Mouse (Mus musculus) limb, embryonic 13.5 days (tissue): ENCODE results near the gene Clstn1. TPM values are rescaled to one million over a fixed set of nuclear protein-coding genes. Genes with fewer than 3 reads are reported as not detected.
"Not testable (repeated sequence)": the region's sequence is repeated elsewhere in the genome, so short reads cannot be mapped to it uniquely, and the experiment has no call there.

ENCODE experiments used
- ATAC-seq: fragments of 200-750 bp; cut with Nextera tagmentation; 2 replicates; pipeline ENCODE4 v1.8.0; 2017; ENCODE audit warnings: low read depth, moderate number of reproducible peaks, moderate TSS enrichment; ENCODE audit not compliant: low FRiP score
- H3K27ac ChIP-seq: fragments of 300-500 bp; sonication (generic); 2 replicates; pipeline ENCODE4 v1.5.1; 2015; ENCODE audit warnings: inconsistent platforms, mild to moderate bottlenecking, moderate library complexity
- H3K27me3 ChIP-seq: fragments of 300-500 bp; sonication (generic); 2 replicates; pipeline ENCODE4 v1.6.1; 2015; ENCODE audit warnings: mild to moderate bottlenecking, inconsistent platforms
- H3K36me3 ChIP-seq: fragments of 300-500 bp; sonication (generic); 2 replicates; pipeline ENCODE4 v1.6.1; 2015; ENCODE audit warnings: inconsistent platforms, mild to moderate bottlenecking, moderate library complexity
- H3K4me1 ChIP-seq: fragments of 300-500 bp; sonication (generic); 2 replicates; pipeline ENCODE4 v1.6.1; 2015; ENCODE audit warnings: inconsistent platforms
- H3K4me2 ChIP-seq: fragments of 300-500 bp; sonication (generic); replicated peaks from 2 replicates; pipeline ENCODE4 v1.6.1; 2015; ENCODE audit warnings: inconsistent platforms, mild to moderate bottlenecking, moderate library complexity
- H3K4me3 ChIP-seq: fragments of 300-500 bp; sonication (generic); 2 replicates; pipeline ENCODE4 v1.5.1; 2015; ENCODE audit warnings: moderate library complexity, mild to moderate bottlenecking, inconsistent platforms
- H3K9ac ChIP-seq: fragments of 300-500 bp; sonication (generic); 2 replicates; pipeline ENCODE4 v1.6.1; 2015; ENCODE audit warnings: mild to moderate bottlenecking, inconsistent platforms
- H3K9me3 ChIP-seq: fragments of 300-500 bp; sonication (generic); 2 replicates; pipeline ENCODE4 v1.6.1; 2016; ENCODE audit warnings: inconsistent platforms
- WGBS: fragments of 180-500 bp; shearing (Covaris S2); methylation state at CpG from one replicate; pipeline ENCODE4 v1.1.7; 2015; 5-methylcytosine and 5-hydroxymethylcytosine counted together
- polyA plus RNA-seq: library from polyadenylated mRNA; unstranded; fragments of >200 nt; fragmentation: Nextera tagmentation; extraction: Ambion mirVana; gene quantifications from 2 replicates; pipeline ENCODE4 v1.2.1, GENCODE M21; 2015

Clstn1 gene
- polyA plus RNA-seq, 1 experiment from 2014 or later, result 45.2 TPM

DNA sequence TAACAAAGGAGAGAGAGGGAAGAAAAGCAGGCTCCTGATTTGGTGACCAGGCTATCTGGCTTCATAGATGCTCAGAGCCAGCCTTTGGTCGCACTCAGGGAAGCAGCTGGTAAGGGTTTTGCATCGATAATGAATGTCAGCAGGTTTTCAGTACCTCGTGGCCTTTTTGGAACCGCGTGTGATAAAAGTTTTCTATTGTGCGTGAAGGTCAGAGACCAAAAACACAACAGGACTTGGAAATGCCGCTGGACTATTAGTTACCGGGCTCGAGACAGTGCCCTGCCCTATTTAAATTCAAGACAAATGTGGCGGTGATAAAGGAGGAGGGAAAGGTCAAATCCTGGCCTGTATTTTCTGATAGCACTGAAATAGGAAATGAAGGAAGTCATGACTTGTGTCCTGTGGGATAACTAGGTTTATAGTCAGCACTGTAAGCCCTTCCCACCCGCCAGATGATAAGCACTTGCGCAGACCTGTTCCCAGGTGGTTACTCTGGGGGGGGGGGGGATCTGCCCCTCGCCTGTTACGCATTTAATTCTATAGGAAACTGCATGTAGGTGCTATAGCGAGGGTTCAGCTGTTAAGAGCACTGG, 20.6 kb downstream of the Clstn1 start:
- WGBS, result 49% methylated on average over 15 of the region's 15 CpGs
- no peak overlapping the region for H3K4me3 ChIP-seq
- no peak for ATAC-seq
- no peak overlapping the region for H3K4me2 ChIP-seq
- no peak overlapping the region for H3K27ac ChIP-seq
- no peaks in the 10 kb centered on the region for H3K36me3 ChIP-seq
- H3K9me3 ChIP-seq, result no peaks in the 10 kb centered on the region
- H3K4me1 ChIP-seq, result peaks cover 35% of the 10 kb centered on the region
- H3K9ac ChIP-seq, result no peak overlapping the region
- no peaks in the 10 kb centered on the region for H3K27me3 ChIP-seq

DNA sequence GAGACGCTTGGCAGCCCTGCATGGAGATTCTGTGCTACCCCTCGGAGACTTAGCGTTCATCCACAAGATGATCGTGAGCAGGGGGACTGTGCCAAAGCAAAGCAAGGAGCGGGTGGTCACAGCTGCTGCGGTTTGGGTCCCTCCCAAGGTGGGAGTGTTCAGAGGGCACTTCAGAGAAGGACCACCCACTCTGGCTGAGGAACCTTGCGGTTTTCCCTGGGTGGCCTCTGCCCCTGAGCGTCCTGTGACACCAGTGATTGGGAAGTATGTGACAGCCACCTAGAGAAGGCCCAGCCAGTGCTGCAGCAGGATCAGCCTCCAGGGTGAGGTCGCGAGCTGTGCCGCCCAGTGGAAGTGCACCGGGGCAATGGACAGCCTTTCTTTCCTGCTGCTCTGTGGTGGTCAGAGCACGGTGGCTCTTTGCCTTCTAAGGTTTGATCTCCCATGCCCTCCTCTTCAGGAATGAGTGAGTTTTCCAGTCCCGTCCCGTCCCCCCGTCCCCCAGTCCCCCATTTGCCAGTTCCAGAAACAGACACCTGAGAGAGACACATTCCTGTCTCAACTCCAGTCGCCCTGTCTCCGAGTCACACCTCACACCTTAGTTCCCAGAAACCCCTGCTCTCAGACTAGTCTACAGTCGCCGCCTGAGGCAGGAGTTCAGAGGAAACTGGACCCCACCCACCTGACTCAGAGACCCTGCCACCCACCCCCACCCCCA, 21.5 kb downstream of the Clstn1 start:
- WGBS, result 47% methylated on average over 20 of the region's 20 CpGs
- Histone ChIP-seq H3K4me3 (no peak overlapping the region), H3K4me1 (peaks cover 29% of the 10 kb centered on the region), H3K36me3 (no peaks in the 10 kb centered on the region), H3K4me2 (peak overlapping the region; percentile 37), H3K9me3 (no peaks in the 10 kb centered on the region), H3K27ac (0 out of 2 replicates have a peak overlapping the region, but pooled peaks have one; percentile 28), H3K9ac (no peak overlapping the region), H3K27me3 (no peaks in the 10 kb centered on the region)
- no peak for ATAC-seq

DNA sequence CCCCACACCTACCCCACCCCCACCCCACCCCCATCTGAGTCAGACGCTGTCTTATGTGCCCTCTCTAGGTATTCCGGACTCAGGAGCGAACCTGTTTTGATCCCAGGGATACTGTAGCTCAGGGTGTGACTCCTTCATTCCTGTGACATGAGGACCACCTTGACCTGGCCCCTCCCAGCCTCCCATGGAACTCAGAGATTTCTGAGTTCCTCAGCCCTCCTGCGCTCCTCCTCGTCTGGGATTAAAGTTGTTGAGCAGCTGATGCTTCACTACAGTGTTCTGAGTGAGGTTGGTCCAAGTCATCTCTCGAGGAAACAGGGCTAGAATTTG, 22.0 kb downstream of the Clstn1 start:
- 68% methylated on average over 6 of the region's 6 CpGs for WGBS
- Histone ChIP-seq H3K36me3 (no peaks in the 10 kb centered on the region), H3K27ac (no peak overlapping the region), H3K9ac (no peak overlapping the region), H3K4me1 (peaks cover 29% of the 10 kb centered on the region), H3K27me3 (no peaks in the 10 kb centered on the region), H3K4me3 (no peak overlapping the region), H3K9me3 (no peaks in the 10 kb centered on the region), H3K4me2 (no peak overlapping the region)
- no peak for ATAC-seq

DNA sequence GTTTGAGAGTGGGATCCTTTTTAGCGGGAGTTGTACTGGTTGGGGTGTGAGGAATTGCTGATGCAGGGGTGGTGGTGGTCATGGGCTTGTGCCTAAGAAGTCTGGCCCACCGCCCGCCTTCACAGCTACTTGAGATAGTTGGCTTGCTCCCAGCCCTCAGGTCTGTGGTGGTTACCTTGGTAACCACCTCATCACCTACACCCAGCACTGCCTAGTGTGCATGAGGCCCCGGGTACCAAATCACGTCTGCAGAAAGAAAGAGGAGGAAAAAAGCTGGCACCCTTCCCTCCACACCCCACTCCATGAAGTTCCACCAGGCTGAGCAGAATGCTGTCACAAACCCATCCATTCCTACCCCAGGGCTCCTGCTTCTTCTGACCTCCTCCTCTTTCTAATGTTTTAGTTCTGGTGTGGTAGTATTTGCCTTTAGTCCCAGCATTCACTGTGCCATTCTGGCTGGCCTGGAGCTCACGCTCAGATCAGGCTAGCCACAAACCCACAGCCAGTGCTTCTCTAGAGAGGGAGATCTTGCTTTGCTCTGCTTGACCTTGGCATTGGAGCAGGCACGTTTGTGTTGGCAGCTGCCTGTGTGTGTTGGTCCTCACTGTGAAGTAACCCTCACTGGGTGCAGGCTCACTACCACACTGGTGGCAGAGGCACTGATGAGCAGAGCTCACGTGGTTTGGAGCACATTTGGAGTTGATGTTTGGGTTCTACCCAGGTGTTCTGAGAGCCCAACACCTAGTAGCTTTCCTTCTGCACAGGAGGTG, 23.2 kb downstream of the Clstn1 start:
- H3K4me3 ChIP-seq, result no peak overlapping the region
- H3K27me3 ChIP-seq, result no peaks in the 10 kb centered on the region
- H3K27ac ChIP-seq, result peak overlapping the region; percentile 39; the same call in 1 of the 2 replicates
- no peaks in the 10 kb centered on the region for H3K9me3 ChIP-seq
- H3K9ac ChIP-seq, result no peak overlapping the region
- ATAC-seq, result peak; percentile 52; the same call in 1 of the 2 replicates
- no peak overlapping the region for H3K4me2 ChIP-seq
- WGBS, result 49% methylated on average over 8 of the region's 8 CpGs
- H3K4me1 ChIP-seq, result peaks cover 34% of the 10 kb centered on the region
- H3K36me3 ChIP-seq, result no peaks in the 10 kb centered on the region

DNA sequence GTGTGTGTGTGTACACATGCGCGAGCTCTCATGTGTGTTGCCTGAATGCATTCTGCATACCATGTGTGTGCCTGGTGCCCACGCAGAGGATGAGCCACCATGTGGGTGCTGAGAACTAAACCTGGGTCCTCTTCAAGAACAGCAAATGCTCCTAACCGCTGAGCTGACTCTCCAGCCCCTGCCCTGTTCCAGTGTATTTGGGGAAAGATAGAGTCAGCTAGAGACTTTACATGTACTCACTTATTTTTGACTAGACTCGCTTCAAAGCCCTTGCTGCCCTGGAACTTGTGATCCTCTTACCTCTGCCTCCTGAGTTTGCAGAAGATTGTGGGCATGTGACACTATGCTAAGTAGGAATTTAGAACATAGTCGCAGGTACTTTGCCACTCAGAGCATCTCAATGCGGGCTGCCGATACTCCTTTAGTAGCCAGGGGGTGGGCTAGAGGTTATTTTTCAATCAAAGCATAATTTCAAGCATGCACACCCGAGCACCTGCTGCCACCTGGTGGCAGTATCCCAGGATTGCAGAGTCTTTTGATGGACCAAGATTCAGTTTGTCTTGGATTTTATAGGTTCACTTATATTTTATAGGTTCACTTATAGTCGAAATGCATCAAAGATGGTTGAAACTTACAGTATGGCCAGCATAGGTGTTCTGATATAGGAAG, 25.2 kb downstream of the Clstn1 start:
- Histone ChIP-seq H3K4me3 (no peak overlapping the region), H3K9ac (no peak overlapping the region), H3K9me3 (peaks cover 3% of the 10 kb centered on the region; the same call in 1 of the 2 replicates), H3K27ac (no peak overlapping the region), H3K27me3 (no peaks in the 10 kb centered on the region), H3K4me2 (no peak overlapping the region), H3K36me3 (peaks cover 20% of the 10 kb centered on the region), H3K4me1 (peaks cover 34% of the 10 kb centered on the region)
- ATAC-seq, result no peak
- 50% methylated on average over 10 of the region's 10 CpGs for WGBS

DNA sequence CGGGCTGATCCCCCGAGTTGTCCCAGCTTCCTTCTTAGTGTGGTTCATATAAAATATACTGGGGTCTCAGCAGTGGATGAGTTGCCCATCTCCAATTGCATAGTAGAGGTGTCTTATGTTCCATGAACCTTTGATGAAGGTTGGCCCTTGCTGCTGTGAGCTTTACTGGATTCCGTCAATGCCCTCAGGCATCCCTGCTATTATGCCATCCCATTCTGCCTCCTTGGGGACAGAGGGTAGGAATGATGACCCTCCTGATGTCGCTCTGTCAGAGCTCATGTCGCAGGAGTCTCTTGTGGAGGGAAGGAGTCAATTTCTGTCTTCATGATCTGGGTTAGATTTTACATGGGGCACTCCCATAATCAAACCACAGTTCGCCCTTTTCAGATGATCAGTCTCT, 27.2 kb downstream of the Clstn1 start:
- WGBS, result 74% methylated on average over 6 of the region's 6 CpGs
- Histone ChIP-seq H3K36me3 (peaks cover 29% of the 10 kb centered on the region), H3K4me1 (peaks cover 17% of the 10 kb centered on the region)
- ATAC-seq, result 0 out of 2 replicates have a peak, but pooled peaks have one; percentile 45
- not testable (repeated sequence) for H3K9ac ChIP-seq, H3K4me3 ChIP-seq, H3K27me3 ChIP-seq, H3K9me3 ChIP-seq, H3K27ac ChIP-seq, H3K4me2 ChIP-seq

DNA sequence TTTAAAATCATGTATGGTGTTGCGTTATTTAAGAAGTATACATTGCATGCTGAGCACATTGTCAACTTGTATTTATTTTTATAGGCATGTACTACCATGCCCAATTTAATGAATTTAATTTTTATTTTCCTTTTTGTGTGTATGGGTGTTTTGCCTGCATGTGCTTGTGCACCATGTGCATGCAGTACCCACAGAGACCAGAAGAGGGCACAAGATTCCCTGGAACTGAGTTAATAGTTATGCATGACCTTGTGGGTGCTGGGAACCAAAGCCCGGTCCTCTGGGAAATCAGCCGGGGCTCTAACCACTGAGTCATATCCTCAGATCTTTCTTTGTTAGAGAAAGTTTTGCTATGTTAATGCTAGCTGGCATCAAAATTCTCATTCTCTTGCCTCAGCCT, 28.6 kb downstream of the Clstn1 start:
- no peak for ATAC-seq
- no peak overlapping the region for H3K9ac ChIP-seq
- WGBS, result 97% methylated on average over 3 of the region's 3 CpGs

DNA sequence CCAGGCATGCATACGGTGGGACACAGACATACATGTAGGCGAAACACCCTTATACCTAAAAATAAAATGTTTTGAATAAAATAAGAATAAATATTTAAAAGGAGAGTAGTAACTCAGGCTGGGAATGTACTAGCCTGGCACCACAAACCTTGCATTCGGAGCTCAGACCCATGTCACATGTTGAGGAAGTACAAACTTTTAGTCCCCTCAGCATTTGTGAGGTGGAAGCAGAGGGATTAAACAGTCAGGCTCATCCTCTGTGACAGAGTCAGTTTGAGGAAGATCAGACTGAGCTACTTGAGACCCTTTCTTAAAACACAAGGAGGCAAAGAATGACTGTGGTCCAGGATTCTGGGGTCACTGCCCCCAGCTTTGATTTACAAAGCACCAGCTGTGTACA, 30.7 kb downstream of the Clstn1 start:
- WGBS, result 83% methylated on average over 3 of the region's 3 CpGs

More for the DNA sequence above, 28.6 kb downstream of the Clstn1 start:
- Histone ChIP-seq H3K4me2 (no peak overlapping the region), H3K27ac (no peak overlapping the region), H3K4me1 (peaks cover 5% of the 10 kb centered on the region), H3K27me3 (no peaks in the 10 kb centered on the region), H3K4me3 (no peak overlapping the region), H3K9me3 (peaks cover 3% of the 10 kb centered on the region; the same call in 1 of the 2 replicates), H3K36me3 (peaks cover 29% of the 10 kb centered on the region)

DNA sequence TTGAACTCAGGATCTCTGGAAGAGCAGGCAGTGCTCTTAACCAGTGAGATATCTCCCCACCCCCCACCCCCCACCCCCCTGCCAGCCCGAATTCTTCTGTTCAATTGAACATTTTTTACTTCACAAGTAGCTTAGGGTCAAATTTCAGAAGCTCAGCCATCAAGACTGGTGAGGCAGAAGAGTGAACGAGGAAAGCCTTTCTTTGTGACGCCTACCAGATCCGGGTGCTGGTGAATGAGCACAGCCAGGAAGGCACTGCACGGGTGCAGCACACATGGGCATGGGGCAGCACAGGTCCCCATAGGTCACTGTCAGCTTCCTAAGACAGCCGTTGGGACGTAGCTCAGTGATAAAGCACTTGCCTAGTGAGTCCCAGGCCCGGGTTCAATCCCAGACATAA, 33.7 kb downstream of the Clstn1 start:
- Histone ChIP-seq H3K9ac (no peak overlapping the region), H3K4me1 (0 out of 2 replicates have a peak, but pooled peaks cover 4% of the 10 kb centered on the region), H3K4me2 (no peak overlapping the region), H3K9me3 (peaks cover under 1% of the 10 kb centered on the region; the same call in 1 of the 2 replicates), H3K27me3 (no peaks in the 10 kb centered on the region), H3K27ac (no peak overlapping the region), H3K4me3 (no peak overlapping the region), H3K36me3 (peaks cover 24% of the 10 kb centered on the region)
- no peak for ATAC-seq
- 30% methylated on average over 8 of the region's 8 CpGs for WGBS

More for the DNA sequence above, 30.7 kb downstream of the Clstn1 start:
- H3K27ac ChIP-seq, H3K27me3 ChIP-seq, H3K4me3 ChIP-seq, H3K4me2 ChIP-seq, H3K4me1 ChIP-seq, ATAC-seq, H3K9me3 ChIP-seq, H3K9ac ChIP-seq: not testable (repeated sequence)
- H3K36me3 ChIP-seq, result peaks cover 29% of the 10 kb centered on the region

DNA sequence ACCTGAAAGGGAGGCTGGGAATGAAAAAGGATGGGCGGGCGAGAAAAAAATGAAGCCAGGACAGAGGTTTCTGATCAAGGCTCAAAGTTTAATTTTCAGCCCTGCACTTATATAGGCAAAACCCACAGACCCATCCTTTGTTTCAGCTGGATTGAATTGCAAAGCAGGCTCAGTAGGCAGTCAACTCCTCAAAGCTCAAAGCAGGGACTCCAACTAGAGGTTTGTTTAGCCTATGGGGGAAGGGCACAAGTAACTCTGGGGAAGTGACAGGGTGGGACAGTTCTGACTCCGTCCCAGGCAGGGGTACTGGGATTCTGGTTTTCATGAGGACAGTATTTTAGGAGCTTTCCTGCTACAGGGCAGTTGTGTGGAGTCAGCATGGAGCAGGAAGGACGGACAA, 35.0 kb downstream of the Clstn1 start:
- Histone ChIP-seq H3K36me3 (peaks cover 11% of the 10 kb centered on the region), H3K9ac (no peak overlapping the region), H3K9me3 (no peaks in the 10 kb centered on the region), H3K27me3 (no peaks in the 10 kb centered on the region), H3K27ac (no peak overlapping the region), H3K4me3 (no peak overlapping the region), H3K4me1 (0 out of 2 replicates have a peak, but pooled peaks cover 4% of the 10 kb centered on the region), H3K4me2 (no peak overlapping the region)
- no peak for ATAC-seq
- WGBS, result 74% methylated on average over 4 of the region's 4 CpGs

DNA sequence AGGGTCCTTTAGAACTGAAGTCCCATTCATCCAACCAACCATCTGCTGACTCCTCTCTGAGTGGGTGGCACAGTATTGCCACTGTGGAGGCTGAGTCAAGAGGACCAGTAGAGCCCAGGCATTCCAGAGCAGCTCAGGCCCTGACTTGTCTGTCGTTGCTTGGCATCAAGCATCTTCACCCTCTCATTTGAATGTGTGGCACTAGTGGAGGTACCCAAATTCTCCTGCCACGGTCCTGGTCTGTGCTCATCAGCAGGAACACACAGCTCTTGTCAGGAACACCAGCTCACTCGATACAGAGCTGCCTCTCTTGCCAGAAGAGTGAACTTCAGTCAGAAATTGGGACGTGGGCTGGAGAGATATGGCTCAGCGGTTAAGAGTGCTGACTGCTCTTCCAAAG, 37.4 kb downstream of the Clstn1 start:
- no peaks in the 10 kb centered on the region; the same call in 1 of the 2 replicates for H3K36me3 ChIP-seq
- WGBS, result 92% methylated on average over 5 of the region's 5 CpGs
- H3K4me2 ChIP-seq, result no peak overlapping the region
- no peak for ATAC-seq
- no peak overlapping the region for H3K9ac ChIP-seq
- peaks cover 22% of the 10 kb centered on the region; the same call in 1 of the 2 replicates for H3K4me1 ChIP-seq
- no peak overlapping the region for H3K4me3 ChIP-seq
- H3K9me3 ChIP-seq, result no peaks in the 10 kb centered on the region
- no peak overlapping the region for H3K27ac ChIP-seq
- no peaks in the 10 kb centered on the region for H3K27me3 ChIP-seq

DNA sequence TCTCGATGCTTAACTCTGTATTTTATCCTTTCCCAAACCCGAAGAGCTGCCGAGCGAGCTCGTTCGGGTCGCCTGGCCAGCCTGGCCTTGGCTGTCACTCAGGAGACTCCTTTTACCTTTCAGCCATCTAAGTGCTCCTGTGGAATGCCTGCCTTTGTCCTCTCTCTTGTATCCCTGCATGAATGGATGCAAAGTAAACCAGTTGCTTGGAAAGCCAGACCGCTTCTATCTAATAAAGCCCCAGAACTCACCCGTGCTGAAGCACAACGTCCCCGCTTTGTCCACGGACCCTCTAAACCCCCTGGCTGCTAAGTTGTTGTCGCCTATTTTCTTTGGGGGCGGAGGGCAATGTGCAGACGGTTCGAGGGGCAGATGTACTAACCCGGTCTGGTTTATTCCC, 40.5 kb downstream of the Clstn1 start:
- no peak for ATAC-seq
- WGBS, result 86% methylated on average over 17 of the region's 17 CpGs

More for the DNA sequence above, 40.5 kb downstream of the Clstn1 start:
- Histone ChIP-seq H3K27ac (no peak overlapping the region), H3K27me3 (no peaks in the 10 kb centered on the region), H3K9ac (no peak overlapping the region), H3K9me3 (no peaks in the 10 kb centered on the region), H3K4me3 (no peak overlapping the region), H3K4me2 (no peak overlapping the region), H3K36me3 (peaks cover 25% of the 10 kb centered on the region), H3K4me1 (peaks cover 18% of the 10 kb centered on the region; the same call in 1 of the 2 replicates)
